Mouse (Mus musculus) forebrain, embryonic 11.5 days (tissue): ENCODE results near the gene Sirt5. TPM values are rescaled to one million over a fixed set of nuclear protein-coding genes. Genes with fewer than 3 reads are reported as not detected.

Experiments
- ATAC-seq: fragments of 200-750 bp; cut with Nextera tagmentation; replicated peaks from 2 replicates; pipeline ENCODE4 v1.8.0; 2017; ENCODE audit warnings: moderate TSS enrichment; ENCODE audit not compliant: low FRiP score
- DNase-seq: peaks from one replicate; pipeline ENCODE4 v3.0.0-alpha.2; 2017; ENCODE audit warnings: low spot score
- H3K27ac ChIP-seq: fragments of 300-500 bp; sonication (generic); 2 replicates; pipeline ENCODE4 v1.5.1; 2014; ENCODE audit warnings: low read depth, low read length
- H3K27me3 ChIP-seq: fragments of 300-500 bp; sonication (generic); 2 replicates; pipeline ENCODE4 v1.6.1; 2014; ENCODE audit warnings: mild to moderate bottlenecking, low read length, mixed read lengths; ENCODE audit not compliant: control insufficient read depth, insufficient read depth
- H3K36me3 ChIP-seq: fragments of 300-500 bp; sonication (generic); 2 replicates; pipeline ENCODE4 v1.6.1; 2014; ENCODE audit warnings: mild to moderate bottlenecking, low read length, moderate library complexity, mixed read lengths; ENCODE audit not compliant: control insufficient read depth, insufficient read depth
- H3K4me1 ChIP-seq: fragments of 300-500 bp; sonication (generic); replicated peaks from 2 replicates; pipeline ENCODE4 v1.6.1; 2014; ENCODE audit warnings: low read length, mixed read lengths; ENCODE audit not compliant: control insufficient read depth, insufficient read depth
- H3K4me2 ChIP-seq: fragments of 300-500 bp; sonication (generic); 2 replicates; pipeline ENCODE4 v1.6.1; 2014; ENCODE audit warnings: low read depth, mild to moderate bottlenecking, low read length, moderate library complexity, mixed read lengths; ENCODE audit not compliant: severe bottlenecking
- H3K4me3 ChIP-seq: fragments of 300-500 bp; sonication (generic); 2 replicates; pipeline ENCODE4 v1.5.1; 2014; ENCODE audit warnings: low read depth, low read length
- H3K9ac ChIP-seq: fragments of 300-500 bp; sonication (generic); 2 replicates; pipeline ENCODE4 v1.6.1; 2014; ENCODE audit warnings: low read length
- H3K9me3 ChIP-seq: fragments of 300-500 bp; sonication (generic); 2 replicates; pipeline ENCODE4 v1.6.1; 2016; ENCODE audit warnings: low read length, mixed read lengths; ENCODE audit not compliant: control insufficient read depth
- WGBS: fragments of 180-500 bp; shearing (Covaris S2); extraction: QIAGEN DNeasy Blood & Tissue Kit; methylation state at CpG from one replicate; pipeline ENCODE4 v1.1.7; 2014; 5-methylcytosine and 5-hydroxymethylcytosine counted together
- polyA plus RNA-seq: library from polyadenylated mRNA; unstranded; fragments of >200 nt; fragmentation: Nextera tagmentation; extraction: Ambion mirVana; gene quantifications from 2 replicates; pipeline ENCODE4 v1.2.1, GENCODE M21; 2014

The Sirt5 gene
- polyA plus RNA-seq, 1 experiment from 2014 or later: 28.9 TPM

GRCm38 (mm10) chr13:43360534-43360933 lies 4.8 kb upstream of the Sirt5 start:
- WGBS: 63% methylated on average over 6 of the region's 6 CpGs
- no peaks in the 10 kb centered on the region for H3K36me3 ChIP-seq
- no peak for ATAC-seq

GRCm38 (mm10) chr13:43362353-43362752 lies 2.9 kb upstream of the Sirt5 start:
- H3K36me3 ChIP-seq: no peaks in the 10 kb centered on the region

More at GRCm38 (mm10) chr13:43360534-43360933, 4.8 kb upstream of the Sirt5 start:
- Histone ChIP-seq H3K27ac (no peak overlapping the region), H3K9ac (no peak overlapping the region), H3K4me3 (no peak overlapping the region), H3K4me2 (no peak overlapping the region), H3K27me3 (no peaks in the 10 kb centered on the region), H3K4me1 (peaks cover 2% of the 10 kb centered on the region; the same call in 1 of the 2 replicates), H3K9me3 (no peaks in the 10 kb centered on the region)
- no peak for DNase-seq

DNA sequence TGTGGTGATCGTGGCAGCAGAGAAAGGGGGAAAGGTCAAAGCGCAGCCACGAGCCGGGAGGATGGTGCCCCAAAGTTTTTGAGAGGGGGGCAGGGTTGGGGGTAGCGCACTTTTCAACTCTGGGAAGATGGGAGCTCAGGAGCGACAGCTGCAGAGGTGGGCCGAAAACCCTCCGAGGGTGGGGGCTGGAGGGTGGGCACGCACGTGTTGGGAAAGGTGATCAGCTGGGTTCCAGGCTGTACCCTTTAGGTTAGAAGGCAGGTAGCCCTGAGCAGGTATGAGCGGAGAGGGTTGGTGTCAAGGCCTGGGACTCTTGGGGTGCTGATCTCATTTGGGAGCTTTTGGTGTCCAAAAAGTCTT lies 509 bp downstream of the Sirt5 start:
- no peaks in the 10 kb centered on the region for H3K9me3 ChIP-seq
- ATAC-seq: peak; percentile 44
- WGBS: 8% methylated on average over 11 of the region's 11 CpGs
- H3K4me1 ChIP-seq: peaks cover 5% of the 10 kb centered on the region; the same call in 1 of the 2 replicates
- H3K4me3 ChIP-seq: peak overlapping the region; percentile 56
- no peak for DNase-seq
- peak overlapping the region; percentile 80 for H3K4me2 ChIP-seq
- peak overlapping the region; percentile 79 for H3K9ac ChIP-seq
- no peaks in the 10 kb centered on the region for H3K36me3 ChIP-seq
- peak overlapping the region; percentile 57; the same call in 1 of the 2 replicates for H3K27ac ChIP-seq
- no peaks in the 10 kb centered on the region for H3K27me3 ChIP-seq

More at GRCm38 (mm10) chr13:43362353-43362752, 2.9 kb upstream of the Sirt5 start:
- no peak overlapping the region for H3K4me2 ChIP-seq
- H3K27ac ChIP-seq: no peak overlapping the region
- H3K4me3 ChIP-seq: no peak overlapping the region
- DNase-seq (no peak), ATAC-seq (no peak)
- H3K9ac ChIP-seq: no peak overlapping the region
- H3K27me3 ChIP-seq: no peaks in the 10 kb centered on the region
- 87% methylated on average over 9 of the region's 9 CpGs for WGBS
- H3K9me3 ChIP-seq: no peaks in the 10 kb centered on the region
- H3K4me1 ChIP-seq: peaks cover 5% of the 10 kb centered on the region; the same call in 1 of the 2 replicates

- Histone ChIP-seq H3K27ac (no peak overlapping the region), H3K27me3 (no peaks in the 10 kb centered on the region), H3K4me1 (0 out of 2 replicates have a peak, but pooled peaks cover 3% of the 10 kb centered on the region), H3K4me3 (no peak overlapping the region), H3K9me3 (no peaks in the 10 kb centered on the region), H3K4me2 (no peak overlapping the region), H3K9ac (no peak overlapping the region), H3K36me3 (peaks cover 10% of the 10 kb centered on the region)
- DNase-seq (no peak), ATAC-seq (no peak)
- WGBS: 94% methylated on average over 6 of the region's 6 CpGs
Observed at GRCm38 (mm10) chr13:43370063-43370462, 4.8 kb downstream of the Sirt5 start.

DNA sequence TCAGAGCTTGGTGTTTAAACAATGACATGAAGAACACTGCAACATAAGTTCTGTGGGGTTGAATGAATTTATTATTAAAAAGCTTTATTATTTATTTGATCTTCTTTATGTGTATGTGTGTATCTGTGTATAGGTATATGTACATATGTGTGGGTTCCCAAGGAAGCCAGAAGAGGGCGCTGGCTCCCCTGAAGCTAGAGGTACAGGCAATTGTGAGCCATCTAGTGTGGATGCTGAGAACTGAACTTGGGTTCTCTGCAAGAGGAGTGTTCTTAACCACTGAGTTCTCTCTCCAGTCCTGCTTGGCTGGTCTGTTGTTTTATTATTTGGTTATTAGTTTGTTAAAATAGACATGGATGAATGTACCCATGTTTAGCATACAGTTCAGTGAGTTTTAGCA lies 7.6 kb downstream of the Sirt5 start:
- Histone ChIP-seq H3K27me3 (no peaks in the 10 kb centered on the region), H3K9me3 (no peaks in the 10 kb centered on the region), H3K4me2 (no peak overlapping the region), H3K27ac (no peak overlapping the region), H3K4me1 (no peaks in the 10 kb centered on the region), H3K4me3 (no peak overlapping the region), H3K36me3 (peaks cover 10% of the 10 kb centered on the region), H3K9ac (no peak overlapping the region)
- WGBS: 88% methylated on average over 1 of the region's 1 CpGs
- ATAC-seq (no peak), DNase-seq (no peak)

DNA sequence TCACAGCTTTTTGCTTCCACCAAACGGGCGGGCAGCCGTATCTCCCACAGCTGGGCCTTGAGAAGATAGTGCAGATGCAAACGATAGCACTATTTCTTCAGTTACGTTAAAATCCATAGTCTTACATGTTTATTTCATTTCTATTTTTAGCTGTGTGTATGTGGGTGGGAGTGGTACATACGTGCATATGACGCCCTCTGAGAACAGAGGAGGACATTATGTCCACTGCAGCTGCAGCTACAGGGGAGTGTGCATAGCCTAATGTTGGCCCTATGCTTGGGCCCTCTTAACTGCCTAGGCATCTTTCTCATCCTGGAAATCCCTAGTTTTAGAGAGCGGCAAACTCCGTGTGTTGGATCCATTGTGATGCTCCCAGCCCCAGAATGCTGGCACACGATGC lies 8.9 kb downstream of the Sirt5 start:
- 86% methylated on average over 10 of the region's 10 CpGs for WGBS
- DNase-seq: no peak
- no peak overlapping the region for H3K4me3 ChIP-seq
- peaks cover 10% of the 10 kb centered on the region for H3K36me3 ChIP-seq
- H3K9me3 ChIP-seq: no peaks in the 10 kb centered on the region
- H3K27ac ChIP-seq: no peak overlapping the region
- H3K9ac ChIP-seq: no peak overlapping the region
- H3K4me2 ChIP-seq: no peak overlapping the region
- H3K27me3 ChIP-seq: no peaks in the 10 kb centered on the region
- H3K4me1 ChIP-seq: no peaks in the 10 kb centered on the region
- no peak for ATAC-seq

GRCm38 (mm10) chr13:43374918-43375432 lies 9.7 kb downstream of the Sirt5 start:
- H3K27me3 ChIP-seq: no peaks in the 10 kb centered on the region
- H3K27ac ChIP-seq: no peak overlapping the region
- 76% methylated on average over 2 of the region's 2 CpGs for WGBS
- no peak for DNase-seq
- no peak overlapping the region for H3K9ac ChIP-seq
- no peak overlapping the region for H3K4me3 ChIP-seq
- H3K4me1 ChIP-seq: no peaks in the 10 kb centered on the region
- H3K9me3 ChIP-seq: no peaks in the 10 kb centered on the region
- ATAC-seq: no peak
- H3K4me2 ChIP-seq: no peak overlapping the region
- peaks cover 10% of the 10 kb centered on the region for H3K36me3 ChIP-seq

- 87% methylated on average over 3 of the region's 3 CpGs for WGBS
- H3K4me1 ChIP-seq: no peaks in the 10 kb centered on the region
- no peaks in the 10 kb centered on the region for H3K9me3 ChIP-seq
- no peak overlapping the region for H3K9ac ChIP-seq
- DNase-seq (no peak), ATAC-seq (no peak)
- H3K36me3 ChIP-seq: no peaks in the 10 kb centered on the region; the same call in none of the 2 replicates
- H3K27me3 ChIP-seq: no peaks in the 10 kb centered on the region
- no peak overlapping the region for H3K4me3 ChIP-seq
- no peak overlapping the region for H3K27ac ChIP-seq
- H3K4me2 ChIP-seq: no peak overlapping the region
Observed at GRCm38 (mm10) chr13:43379989-43380388, 14.7 kb downstream of the Sirt5 start.

GRCm38 (mm10) chr13:43385321-43385720 lies 20.0 kb downstream of the Sirt5 start:
- Histone ChIP-seq H3K4me3 (no peak overlapping the region), H3K9me3 (no peaks in the 10 kb centered on the region), H3K27ac (no peak overlapping the region), H3K4me1 (no peaks in the 10 kb centered on the region), H3K27me3 (no peaks in the 10 kb centered on the region), H3K4me2 (no peak overlapping the region), H3K36me3 (no peaks in the 10 kb centered on the region), H3K9ac (no peak overlapping the region)
- no peak for ATAC-seq
- 98% methylated on average over 10 of the region's 10 CpGs for WGBS
- no peak for DNase-seq
